Mouse (Mus musculus) retina, embryonic 14.5 days (tissue): ENCODE measurements around the gene Spon1.

Source experiments
- DNase-seq: peaks from one replicate; pipeline ENCODE4 v3.0.0-alpha.2; 2015; ENCODE audit warnings: low spot score

The Spon1 gene

DNA sequence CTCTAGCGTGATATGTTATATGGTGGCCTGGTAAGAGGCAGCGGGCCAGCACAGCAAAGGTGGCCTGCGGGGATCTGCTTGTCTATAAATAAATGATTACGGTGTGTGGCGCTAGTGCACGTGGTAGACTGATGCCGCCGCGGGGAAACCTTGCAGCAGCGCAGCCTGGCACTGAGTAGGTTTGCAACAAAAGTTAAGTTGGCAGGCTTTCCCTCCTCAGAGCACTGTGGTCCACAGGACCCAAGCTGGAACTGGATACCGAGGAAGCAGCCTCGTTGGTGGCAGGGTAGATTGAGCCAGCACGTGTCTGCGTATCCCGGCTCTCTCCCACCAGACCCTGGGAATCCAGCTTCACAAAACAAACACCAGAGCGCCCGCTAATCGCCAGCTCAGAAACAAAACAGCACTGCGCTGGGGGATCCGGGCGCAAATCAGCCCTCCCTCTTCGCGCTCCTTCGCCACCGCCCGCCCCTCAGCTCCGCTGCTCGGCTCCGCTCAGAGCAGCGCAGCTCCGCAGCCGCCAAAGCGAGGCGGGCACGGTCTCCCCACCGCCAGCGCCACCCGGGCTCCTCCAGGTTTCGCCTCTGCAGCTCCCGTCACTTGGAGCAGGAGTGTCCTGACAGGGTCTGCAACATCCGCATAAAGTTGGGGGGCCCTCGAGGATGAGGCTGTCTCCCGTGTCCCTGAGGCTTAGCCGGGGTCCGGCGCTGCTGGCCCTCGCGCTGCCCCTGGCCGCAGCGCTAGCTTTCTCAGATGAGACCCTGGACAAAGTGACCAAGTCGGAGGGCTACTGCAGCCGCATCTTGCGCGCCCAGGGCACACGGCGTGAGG is at the start of gene Spon1:
Spon1 (plus strand) TSS at position 332 of the 831 bp plus-strand sequence.
- DNase-seq: peak; percentile 74

DNA sequence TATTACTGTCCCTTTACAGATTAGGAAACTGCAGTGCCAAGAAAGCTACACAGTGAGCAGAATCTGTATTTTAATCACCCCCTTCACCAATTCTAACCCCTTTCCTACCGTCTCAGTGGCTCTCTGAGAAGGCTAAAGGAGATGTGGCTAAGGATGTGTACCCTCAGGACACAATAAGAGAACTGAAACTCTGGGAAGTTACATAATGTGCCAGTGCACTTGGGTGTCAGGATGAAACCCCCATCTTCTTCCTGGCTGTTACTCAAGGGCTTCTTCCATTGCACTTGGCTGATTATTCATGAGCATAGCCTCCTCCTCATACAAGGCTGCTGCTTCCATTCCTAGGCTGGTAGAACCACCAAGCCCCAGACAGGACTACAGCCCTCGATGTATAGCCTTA is 43.8 kb upstream of the Spon1 start:
- no peak for DNase-seq

GRCm38 (mm10) chr7:113723905-113724304 is 41.9 kb upstream of the Spon1 start:
- no peak for DNase-seq

- DNase-seq: no peak
Observed at GRCm38 (mm10) chr7:113727999-113728713, 37.6 kb upstream of the Spon1 start.

GRCm38 (mm10) chr7:113728926-113729325 is 36.9 kb upstream of the Spon1 start:
- no peak for DNase-seq

DNA sequence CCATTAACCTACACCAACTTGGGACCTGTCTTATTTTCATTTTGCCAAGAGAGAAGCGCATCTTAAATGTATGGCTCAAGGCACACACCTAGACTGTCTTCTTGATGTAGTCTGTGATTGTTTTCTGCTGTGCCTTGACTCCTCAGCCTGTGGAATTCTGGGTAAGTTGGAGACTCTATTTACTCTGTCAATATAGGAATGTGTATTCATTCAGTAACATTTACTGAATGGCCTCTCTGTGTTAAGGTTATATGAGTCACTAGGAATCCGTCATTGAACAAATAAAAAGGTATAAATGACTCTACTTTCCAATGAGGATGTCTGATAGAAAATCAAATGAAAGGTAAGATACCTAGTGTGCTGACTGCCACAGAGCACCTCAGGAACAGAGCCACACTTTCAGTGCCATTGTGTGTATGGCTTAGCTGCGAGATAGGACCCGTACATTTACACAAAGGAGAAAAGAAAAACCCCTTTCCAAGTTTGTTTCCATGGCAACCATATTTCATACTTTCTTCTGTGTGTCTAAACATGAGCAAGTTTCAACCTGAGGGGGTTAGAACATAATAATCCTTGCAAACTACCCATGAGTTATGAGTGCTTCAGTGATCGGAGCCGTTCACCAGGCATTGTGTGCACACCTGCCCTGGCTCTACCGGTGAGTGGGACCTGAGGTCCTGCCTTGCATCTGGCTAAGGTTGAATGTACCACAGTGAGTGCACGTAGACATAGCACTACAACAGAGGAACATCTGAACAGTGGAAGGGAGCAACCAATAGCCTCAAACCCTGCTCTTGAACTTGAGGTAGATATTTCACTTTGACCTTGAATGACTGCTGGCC is 35.2 kb upstream of the Spon1 start:
- no peak for DNase-seq

DNA sequence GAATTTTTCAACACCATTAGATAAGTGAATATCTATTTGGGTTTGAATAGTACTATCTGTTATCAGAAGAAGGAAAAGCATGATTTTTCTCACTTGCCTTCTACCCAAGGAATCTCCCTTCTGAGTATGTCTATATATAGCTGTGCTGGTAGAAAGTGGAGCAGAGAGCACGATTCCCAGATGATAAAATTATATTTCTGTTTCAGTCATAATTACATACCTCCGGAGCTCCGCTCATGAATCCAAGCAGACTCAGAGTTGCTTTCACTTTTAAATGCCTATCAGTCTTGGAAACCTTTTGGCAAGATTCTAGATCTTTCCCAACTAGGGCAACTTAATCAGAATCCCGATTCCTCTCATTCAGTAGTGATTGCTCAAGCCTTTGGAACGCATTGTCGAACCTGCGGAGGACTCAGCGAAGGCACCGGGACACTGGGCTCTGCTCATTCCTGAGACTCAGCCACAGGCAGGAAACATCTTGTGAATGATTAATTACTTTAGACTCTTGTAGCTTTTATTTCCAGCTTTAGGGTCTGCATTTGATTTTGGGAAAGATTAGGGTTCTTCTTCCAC is 27.9 kb upstream of the Spon1 start:
- no peak for DNase-seq

GRCm38 (mm10) chr7:113739181-113739580 is 26.6 kb upstream of the Spon1 start:
- no peak for DNase-seq

GRCm38 (mm10) chr7:113742644-113743043 is 23.2 kb upstream of the Spon1 start:
- DNase-seq: no peak

GRCm38 (mm10) chr7:113743982-113744381 is 21.8 kb upstream of the Spon1 start:
- DNase-seq: no peak

DNA sequence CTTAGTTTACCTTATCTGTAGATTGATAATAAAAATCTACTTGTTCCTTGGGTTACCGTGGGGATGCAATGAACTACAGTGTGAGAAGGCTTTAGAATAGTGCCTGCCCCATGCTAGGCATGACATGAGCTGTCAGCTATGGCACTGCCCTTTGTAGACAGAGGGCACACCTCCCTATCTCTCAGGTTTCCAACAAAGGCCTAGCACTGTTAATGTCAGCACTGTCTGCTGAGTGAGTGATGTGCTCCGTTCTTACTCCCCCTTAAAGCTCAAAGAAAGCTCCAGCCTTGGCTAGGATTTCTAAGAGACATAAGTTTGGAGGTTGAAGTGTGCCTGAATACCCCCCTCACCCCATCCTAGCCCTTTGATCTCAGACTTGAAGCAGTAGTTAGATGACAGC is 9.2 kb upstream of the Spon1 start:
- no peak for DNase-seq

- peak; percentile 87 for DNase-seq
Observed at GRCm38 (mm10) chr7:113759212-113759611, 6.6 kb upstream of the Spon1 start.

GRCm38 (mm10) chr7:113765133-113765532 is 665 bp upstream of the Spon1 start:
- no peak for DNase-seq

DNA sequence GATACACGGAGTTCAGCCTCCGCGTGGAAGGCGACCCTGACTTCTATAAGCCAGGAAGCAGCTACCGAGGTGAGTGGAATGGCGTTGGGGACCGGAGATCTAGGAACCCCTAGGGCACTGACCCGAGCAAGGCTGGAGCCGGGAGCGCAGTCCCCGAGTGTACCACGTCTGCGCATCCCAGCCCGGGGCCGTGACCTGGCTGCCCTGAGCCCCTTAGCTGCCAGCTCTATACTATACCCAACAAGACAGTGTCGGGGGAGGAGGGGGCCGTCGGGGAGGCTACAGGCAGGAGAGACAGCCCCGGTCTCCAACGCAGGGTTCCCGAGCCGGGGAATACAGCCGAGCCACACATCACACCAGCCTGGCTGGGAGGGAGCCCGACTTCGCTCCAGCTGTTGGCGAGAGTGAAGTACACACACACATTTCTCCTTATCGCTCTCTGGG is 722 bp downstream of the Spon1 start:
- peak; percentile 59 for DNase-seq

DNA sequence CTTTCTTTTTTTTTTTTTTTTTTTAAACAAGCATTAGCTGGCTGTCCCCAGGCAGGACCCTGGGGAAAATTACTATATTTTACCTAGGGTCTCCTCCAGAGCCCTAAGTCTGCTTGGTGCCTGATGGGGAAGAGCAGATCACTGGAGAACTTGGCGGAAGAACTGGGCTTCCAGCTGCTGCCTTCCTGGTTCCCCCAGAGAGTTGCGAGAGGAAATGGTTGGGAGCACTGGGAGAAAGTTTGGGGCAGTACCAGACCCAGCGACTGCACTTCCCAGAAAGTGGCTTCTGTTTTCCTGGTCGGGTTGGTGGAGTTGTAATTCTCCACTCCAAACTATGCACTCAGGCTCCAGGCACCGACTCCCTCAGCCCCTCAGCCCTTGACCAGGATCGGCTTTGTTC is 1.7 kb downstream of the Spon1 start:
- no peak for DNase-seq

DNA sequence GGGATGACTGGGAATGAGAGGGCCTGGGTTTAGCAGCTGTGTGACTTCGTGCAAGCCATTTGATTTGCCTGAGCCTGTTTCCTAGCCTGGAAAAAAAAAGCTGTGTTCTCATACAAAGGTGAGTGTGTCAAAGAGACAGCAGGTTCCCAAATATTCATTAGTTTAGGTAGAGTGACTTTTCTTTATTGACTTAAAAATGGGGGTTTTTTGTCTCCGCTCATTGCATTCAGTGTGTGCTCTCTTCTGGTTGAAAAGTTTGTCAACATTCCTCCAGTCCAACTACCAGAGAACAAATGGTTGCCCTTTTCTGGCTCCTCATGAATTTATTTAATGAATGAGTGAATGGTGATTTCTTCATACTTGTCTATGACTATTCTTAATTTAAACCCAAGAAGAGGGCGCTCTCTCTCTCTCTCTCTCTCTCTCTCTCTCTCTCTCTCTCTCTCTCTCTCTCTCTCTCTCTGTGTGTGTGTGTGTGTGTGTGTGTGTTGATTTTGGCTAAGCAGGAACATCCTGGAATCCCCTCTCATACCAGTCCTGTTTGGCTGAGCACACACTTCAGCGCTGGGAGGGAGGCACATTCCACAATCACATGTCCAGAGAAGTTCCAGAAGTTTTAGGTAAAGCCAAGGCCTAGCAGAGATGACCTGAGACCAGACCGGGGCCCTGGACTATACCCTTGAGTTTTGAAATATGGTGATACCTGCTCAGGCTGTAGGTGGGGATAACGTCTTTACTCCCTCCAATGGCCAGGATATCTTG is 2.6 kb downstream of the Spon1 start:
- no peak for DNase-seq

- DNase-seq: peak; percentile 63
Observed at GRCm38 (mm10) chr7:113769281-113769680, 3.5 kb downstream of the Spon1 start.

GRCm38 (mm10) chr7:113772135-113772534 is 6.3 kb downstream of the Spon1 start:
- no peak for DNase-seq

- no peak for DNase-seq
Observed at GRCm38 (mm10) chr7:113773436-113773835, 7.6 kb downstream of the Spon1 start.

GRCm38 (mm10) chr7:113774039-113774438 is 8.2 kb downstream of the Spon1 start:
- peak; percentile 79 for DNase-seq

DNA sequence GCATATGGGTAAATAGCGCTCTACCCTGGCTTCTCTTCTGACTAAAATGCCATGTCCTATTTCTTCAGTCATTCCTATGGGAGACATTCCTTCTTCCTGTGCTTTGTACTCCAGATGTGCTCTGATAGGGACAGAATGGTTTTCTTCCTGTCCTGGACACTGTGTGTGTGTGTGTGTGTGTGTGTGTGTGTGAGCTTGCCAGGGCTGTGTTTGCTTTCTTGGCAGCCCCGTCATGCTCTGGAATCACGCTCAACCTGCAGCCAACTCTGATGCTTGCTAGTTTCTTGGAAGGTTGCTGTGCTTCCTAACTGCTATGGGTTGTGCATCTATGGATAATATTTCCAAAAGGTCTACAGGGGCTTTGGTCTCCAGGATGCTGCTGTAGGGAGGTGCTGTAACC is 9.1 kb downstream of the Spon1 start:
- DNase-seq: no peak
